Mouse (Mus musculus) gastrocnemius, postnatal 25 days (tissue): ENCODE measurements around the gene Defb21. TPM values are rescaled to one million over a fixed set of nuclear protein-coding genes. Genes with fewer than 3 reads are reported as not detected.

Source experiments
- DNase-seq: peaks from one replicate; pipeline ENCODE4 v3.0.0; 2022
- total RNA-seq, 2 experiments: library from RNA; stranded (reverse); gene quantifications; 1 replicate in 1 of 2; 2 replicates in 1 of 2; pipeline ENCODE4 v1.2.3; 2021

Gene Defb21
- total RNA-seq, 2 experiments from 2014 or later: not detected

GRCm38 (mm10) chr2:152607746-152608145 lies 35.2 kb downstream of the Defb21 start:
- DNase-seq: no peak

- DNase-seq: no peak
These were observed 36.2 kb downstream of the Defb21 start for GRCm38 (mm10) chr2:152608719-152609118.

DNA sequence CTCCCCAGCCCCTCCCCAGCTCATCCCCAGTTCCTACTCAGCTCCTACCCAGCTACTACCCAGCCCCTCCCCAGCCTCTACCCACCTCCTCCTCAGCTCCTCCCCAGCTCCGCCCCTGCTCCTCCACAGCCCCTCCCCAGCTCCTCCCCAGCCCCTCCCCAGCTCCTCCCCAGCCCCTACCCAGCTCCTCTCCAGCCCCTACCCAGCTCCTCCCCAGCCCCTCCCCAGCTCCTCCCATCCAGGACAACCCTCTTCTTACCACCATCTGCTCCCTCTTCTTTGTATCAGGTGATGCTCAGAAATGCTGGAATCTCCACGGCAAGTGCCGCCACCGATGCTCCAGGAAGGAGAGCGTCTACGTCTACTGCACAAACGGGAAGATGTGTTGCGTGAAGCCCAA lies 39.6 kb downstream of the Defb21 start:
- no peak for DNase-seq

DNA sequence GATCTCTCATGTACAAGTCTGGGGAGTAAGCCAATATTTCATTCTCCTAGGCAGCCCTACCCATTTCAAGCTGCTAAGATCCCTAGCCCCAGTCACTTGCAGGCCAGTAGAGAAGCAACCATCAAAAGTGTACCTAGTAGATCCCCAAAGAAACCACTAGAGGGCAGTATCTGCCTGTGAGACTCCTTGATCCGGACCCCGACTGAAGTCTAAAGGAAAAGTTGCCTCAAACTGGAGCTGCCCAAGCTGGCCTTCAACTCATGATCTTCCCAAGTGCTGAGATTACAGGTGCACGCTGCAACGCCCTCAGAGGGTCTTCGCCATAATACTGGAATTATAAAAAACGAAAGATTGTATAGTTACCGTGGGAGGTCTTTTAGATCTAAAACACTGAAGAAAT lies 43.0 kb downstream of the Defb21 start:
- no peak for DNase-seq

- no peak for DNase-seq
These were observed 43.9 kb downstream of the Defb21 start for GRCm38 (mm10) chr2:152616470-152616869.

DNA sequence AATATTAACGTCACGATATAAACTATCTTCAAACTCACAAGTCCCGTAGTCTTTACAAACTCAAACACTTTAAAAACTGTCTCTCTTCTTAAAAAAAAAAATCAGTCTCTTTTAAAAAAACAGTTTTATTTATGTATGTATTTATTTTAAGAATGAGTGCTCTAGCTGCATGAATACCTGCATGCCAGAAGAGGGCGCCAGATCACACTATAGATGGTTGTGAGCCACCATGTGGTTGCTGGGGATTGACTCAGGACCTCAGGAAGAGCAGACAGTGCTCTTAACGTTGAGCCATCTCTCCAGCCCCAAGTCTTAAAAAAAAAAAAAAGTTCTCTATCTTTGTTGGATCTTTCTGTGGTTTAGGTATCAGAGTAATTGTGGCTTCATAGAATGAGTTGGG lies 44.8 kb downstream of the Defb21 start:
- no peak for DNase-seq

DNA sequence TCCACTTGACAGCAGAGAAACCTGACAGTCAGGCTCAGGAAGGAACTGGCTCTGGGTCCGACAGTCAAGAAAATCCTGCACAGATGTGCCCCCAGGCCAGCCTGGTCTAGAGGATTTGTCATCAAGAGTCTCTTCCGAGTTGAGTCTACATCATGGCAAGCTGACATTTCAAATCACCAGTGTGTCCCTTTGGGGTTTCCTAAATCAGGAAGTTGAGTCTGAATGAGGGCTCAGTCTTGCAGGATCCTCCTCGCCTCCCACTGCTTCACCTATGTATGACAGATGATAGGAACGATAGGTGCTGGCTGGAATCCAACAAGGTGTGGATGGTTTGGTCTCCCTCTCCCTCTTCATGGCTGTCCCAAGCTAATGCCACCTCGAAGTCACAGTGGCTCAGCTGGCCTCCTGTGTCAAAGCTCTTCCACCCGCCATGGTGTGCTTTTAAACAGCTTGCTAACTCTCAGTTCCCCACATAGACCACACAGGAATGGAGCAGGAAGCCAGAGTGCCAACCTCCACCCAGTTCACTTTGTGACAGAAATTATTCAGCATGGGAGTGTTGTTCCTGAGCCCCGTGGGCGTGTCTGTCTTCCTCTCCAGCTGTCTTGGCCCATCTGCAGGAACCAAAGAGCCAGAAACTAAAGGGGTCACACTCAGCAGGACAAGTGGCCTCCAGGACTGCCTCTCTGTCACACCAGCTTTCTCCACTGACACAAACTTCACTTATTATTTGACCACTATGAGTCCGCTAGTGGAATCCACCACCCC lies 48.0 kb downstream of the Defb21 start:
- peak; percentile 45 for DNase-seq

DNA sequence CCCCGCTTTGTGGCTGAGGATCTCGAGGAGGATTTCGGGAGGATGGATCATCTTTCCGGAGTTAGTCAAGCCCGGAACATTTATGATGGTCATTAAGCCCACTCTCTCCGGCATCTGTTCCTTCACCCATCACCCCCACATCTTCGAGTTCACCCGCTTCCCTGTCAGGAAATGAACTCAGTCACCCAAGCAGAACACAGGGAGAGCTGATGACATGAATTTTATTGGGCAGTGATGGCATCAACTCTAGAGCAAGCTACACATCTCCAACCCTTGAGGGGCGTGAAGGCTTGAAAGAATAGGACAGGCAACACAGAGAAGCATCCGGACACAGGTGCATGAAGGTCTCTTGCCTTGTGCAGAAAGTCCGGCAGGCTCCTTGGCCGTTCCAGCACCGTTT lies 49.6 kb downstream of the Defb21 start:
- no peak for DNase-seq

- DNase-seq: no peak
These were observed 50.4 kb downstream of the Defb21 start, which contains the start of gene Defb25 for GRCm38 (mm10) chr2:152622953-152623352. Defb25 (minus strand) TSS chr2:152623053.

Other genes with a start within 250 kb of the Defb21 start
- 10 to 100 TPM; 26.6 to 32.2 TPM for gene Rbck1, start 240.1 kb upstream of the Defb21 start, total RNA-seq
- gene Trib3, start 228.7 kb upstream of the Defb21 start, total RNA-seq: 1 to 10 TPM in 1 of 2 experiments, under 1 TPM in 1; 0.74 to 1.8 TPM
- not detected for gene Nrsn2, start 196.1 kb upstream of the Defb21 start, total RNA-seq
- gene Sox12, start 174.7 kb upstream of the Defb21 start, total RNA-seq: 1 to 10 TPM; 1.1 to 1.7 TPM
- 1 to 10 TPM; 1.6 TPM for gene Zcchc3, start 157.7 kb upstream of the Defb21 start, total RNA-seq
- not detected for gene 6820408C15Rik, start 157.2 kb upstream of the Defb21 start, total RNA-seq
- gene Defb23, start 108.1 kb upstream of the Defb21 start, total RNA-seq: not detected
- not detected for gene Defb20, start 95.7 kb upstream of the Defb21 start, total RNA-seq
- not detected for gene Defb22, start 82.6 kb upstream of the Defb21 start, total RNA-seq
- not detected for gene Defb26, start 61.1 kb upstream of the Defb21 start, total RNA-seq
- gene Defb28, start 54.5 kb upstream of the Defb21 start, total RNA-seq: not detected
- not detected for gene Defb29, start 32.6 kb upstream of the Defb21 start, total RNA-seq
- not detected for gene Gm17416, start 3.4 kb upstream of the Defb21 start, total RNA-seq
- gene Defb19, start 7.6 kb downstream of the Defb21 start, total RNA-seq: not detected
- gene Defb45, start 26.7 kb downstream of the Defb21 start, total RNA-seq: not detected
- gene Defb36, start 31.6 kb downstream of the Defb21 start, total RNA-seq: not detected
- not detected for gene Defb25, start 50.3 kb downstream of the Defb21 start, total RNA-seq
- 1 to 10 TPM; 2.9 to 3.8 TPM for gene Rem1, start 54.2 kb downstream of the Defb21 start, total RNA-seq
- 10 to 100 TPM; 29.5 to 38.6 TPM for gene H13, start 96.7 kb downstream of the Defb21 start, total RNA-seq
- 10 to 100 TPM; 11.3 to 11.5 TPM for gene Mcts2, start 114.3 kb downstream of the Defb21 start, total RNA-seq
- gene Id1, start 163.5 kb downstream of the Defb21 start, total RNA-seq: 10 to 100 TPM in 1 of 2 experiments, 1 to 10 TPM in 1; 9.7 to 14.0 TPM
- 1 to 10 TPM; 2.2 to 2.7 TPM for gene Cox4i2, start 181.4 kb downstream of the Defb21 start, total RNA-seq